Mouse (Mus musculus): ENCODE measurements at regions not wholly inside any gene's neighbourhood (a gene's known extent, or its start where the extent isn't known, plus 50 kb on each side); places are given as distances from the start of the nearest gene placed in this dataset.
A peak's percentile ranks its signal among the peaks of the same experiment; 100 is the strongest.

GRCm38 (mm10) chr5:79213789-79214188, 1805.9 kb upstream of the Igfbp7 start:
- no peak for DNase-seq (ENCODE audit: low spot score in 2 of 2)

- DNase-seq (ENCODE audit: low spot score in 2 of 2) = peak in 1 of 2 experiments; percentile 4
These were observed 1778.8 kb upstream of the Igfbp7 start for GRCm38 (mm10) chr5:79186608-79187007.

Data from layer of hippocampus, adult 18-20 months (tissue).